Mouse (Mus musculus): ENCODE measurements around the gene Gstt4. TPM values are rescaled to one million over a fixed set of nuclear protein-coding genes. Genes with fewer than 3 reads are reported as not detected.
"Not testable (repeated sequence)": the region's sequence is repeated elsewhere in the genome, so short reads cannot be mapped to it uniquely, and the experiment has no call there.

Gstt4 gene
- polyA plus RNA-seq, 1 experiment from 2014 or later = not detected

GRCm38 (mm10) chr10:75779206-75780174 is 42.9 kb downstream of the Gstt4 start:
- no peak overlapping the region for H3K9ac ChIP-seq
- peaks cover 28% of the 10 kb centered on the region for H3K27me3 ChIP-seq (replicated peaks)
- H3K9me3 ChIP-seq = no peaks in the 10 kb centered on the region
- no peak overlapping the region for H3K4me2 ChIP-seq (replicated peaks)
- H3K36me3 ChIP-seq = no peaks in the 10 kb centered on the region
- no peak overlapping the region for H3K4me3 ChIP-seq
- 41% methylated on average over 15 of the region's 15 CpGs for WGBS
- peaks cover 5% of the 10 kb centered on the region; the same call in 1 of the 2 replicates for H3K4me1 ChIP-seq
- no peak for ATAC-seq (ENCODE audit: low FRiP score, low read depth)
- H3K27ac ChIP-seq = no peak overlapping the region

GRCm38 (mm10) chr10:75777885-75778284 is 44.5 kb downstream of the Gstt4 start:
- Histone ChIP-seq H3K9ac (no peak overlapping the region), H3K9me3 (no peaks in the 10 kb centered on the region), H3K4me3 (no peak overlapping the region), H3K27me3 (replicated peaks) (peaks cover 28% of the 10 kb centered on the region), H3K36me3 (no peaks in the 10 kb centered on the region), H3K4me2 (replicated peaks) (no peak overlapping the region), H3K4me1 (peaks cover 6% of the 10 kb centered on the region; the same call in 1 of the 2 replicates), H3K27ac (no peak overlapping the region)
- 74% methylated on average over 2 of the region's 2 CpGs for WGBS
- ATAC-seq (ENCODE audit: low FRiP score, low read depth) = no peak

GRCm38 (mm10) chr10:75776562-75776961 is 45.8 kb downstream of the Gstt4 start:
- Histone ChIP-seq H3K4me3 (no peak overlapping the region), H3K4me1 (peaks cover 15% of the 10 kb centered on the region; the same call in 1 of the 2 replicates), H3K9ac (no peak overlapping the region), H3K36me3 (no peaks in the 10 kb centered on the region), H3K9me3 (no peaks in the 10 kb centered on the region), H3K27me3 (replicated peaks) (peaks cover 23% of the 10 kb centered on the region), H3K4me2 (replicated peaks) (no peak overlapping the region), H3K27ac (no peak overlapping the region)
- WGBS = 86% methylated on average over 6 of the region's 6 CpGs
- ATAC-seq (ENCODE audit: low FRiP score, low read depth) = no peak

GRCm38 (mm10) chr10:75774587-75774986 is 47.8 kb downstream of the Gstt4 start:
- Histone ChIP-seq H3K4me2 (replicated peaks) (no peak overlapping the region), H3K27ac (no peak overlapping the region), H3K9me3 (no peaks in the 10 kb centered on the region), H3K9ac (no peak overlapping the region), H3K36me3 (no peaks in the 10 kb centered on the region), H3K4me1 (peaks cover 10% of the 10 kb centered on the region; the same call in 1 of the 2 replicates), H3K4me3 (no peak overlapping the region), H3K27me3 (replicated peaks) (peaks cover 5% of the 10 kb centered on the region; the same call in 1 of the 2 replicates)
- ATAC-seq (ENCODE audit: low FRiP score, low read depth) = no peak
- 92% methylated on average over 9 of the region's 9 CpGs for WGBS

- no peaks in the 10 kb centered on the region for H3K36me3 ChIP-seq
- H3K4me3 ChIP-seq = no peak overlapping the region
- no peaks in the 10 kb centered on the region for H3K9me3 ChIP-seq
- no peak overlapping the region for H3K4me2 ChIP-seq (replicated peaks)
- WGBS = 94% methylated on average over 5 of the region's 5 CpGs
- H3K27me3 ChIP-seq (replicated peaks) = 0 out of 2 replicates have a peak, but pooled peaks cover under 1% of the 10 kb centered on the region
- no peak overlapping the region for H3K27ac ChIP-seq
- peaks cover 10% of the 10 kb centered on the region; the same call in 1 of the 2 replicates for H3K4me1 ChIP-seq
- ATAC-seq (ENCODE audit: low FRiP score, low read depth) = no peak
- H3K9ac ChIP-seq = no peak overlapping the region
These were observed 48.2 kb downstream of the Gstt4 start for GRCm38 (mm10) chr10:75774102-75774501.

- Histone ChIP-seq H3K27ac (no peak within 1 kb of the TSS), H3K9me3 (no peaks in the 10 kb centered on the region), H3K9ac (peak within 1 kb of the TSS; percentile 62), H3K36me3 (no peaks in the 10 kb centered on the region), H3K4me2 (replicated peaks) (peak within 1 kb of the TSS; percentile 80), H3K4me1 (peaks cover 10% of the 10 kb centered on the region; the same call in 1 of the 2 replicates), H3K4me3 (peak within 1 kb of the TSS; percentile 52), H3K27me3 (replicated peaks) (no peaks in the 10 kb centered on the region)
- ATAC-seq (ENCODE audit: low FRiP score, low read depth) = peak; percentile 92
- under 1% methylated on average over 47 of the region's 47 CpGs for WGBS
These were observed 49.3 kb downstream of the Gstt4 start, which contains the start of gene Ddt for GRCm38 (mm10) chr10:75772795-75773664. Ddt (minus strand) TSS chr10:75773414.

- not testable (repeated sequence) for H3K9ac ChIP-seq; H3K4me2 ChIP-seq (replicated peaks); ATAC-seq (ENCODE audit: low FRiP score, low read depth); H3K27me3 ChIP-seq (replicated peaks); H3K9me3 ChIP-seq; H3K4me3 ChIP-seq; H3K27ac ChIP-seq; H3K36me3 ChIP-seq
- peaks cover 18% of the 10 kb centered on the region for H3K4me1 ChIP-seq
- WGBS = 55% methylated on average over 5 of the region's 5 CpGs
These were observed 54.6 kb downstream of the Gstt4 start for GRCm38 (mm10) chr10:75767756-75768155.

- Histone ChIP-seq H3K36me3 (no peaks in the 10 kb centered on the region), H3K27ac (no peak overlapping the region), H3K4me1 (peaks cover 16% of the 10 kb centered on the region), H3K9me3 (no peaks in the 10 kb centered on the region), H3K9ac (no peak overlapping the region), H3K27me3 (replicated peaks) (no peaks in the 10 kb centered on the region), H3K4me2 (replicated peaks) (no peak overlapping the region), H3K4me3 (no peak overlapping the region)
- WGBS = 92% methylated on average over 6 of the region's 6 CpGs
- ATAC-seq (ENCODE audit: low FRiP score, low read depth) = no peak
These were observed 55.5 kb downstream of the Gstt4 start for GRCm38 (mm10) chr10:75766856-75767255.

Other genes starting within 250 kb of the Gstt4 start
- gene Ggt5, start 233.2 kb downstream of the Gstt4 start, polyA plus RNA-seq (2016; fragmentation: Nextera tagmentation; extraction: Ambion mirVana) = 1.1 and 1.6 TPM in 2 replicates
- gene Susd2, start 178.5 kb downstream of the Gstt4 start, polyA plus RNA-seq (2016; fragmentation: Nextera tagmentation; extraction: Ambion mirVana) = 3.2 and 3.6 TPM in 2 replicates
- gene Cabin1, start 58.2 kb downstream of the Gstt4 start, polyA plus RNA-seq (2016; fragmentation: Nextera tagmentation; extraction: Ambion mirVana) = 37.2 and 42.4 TPM in 2 replicates
- 91.8 and 95.6 TPM in 2 replicates for gene Ddt, start 49.1 kb downstream of the Gstt4 start, polyA plus RNA-seq (2016; fragmentation: Nextera tagmentation; extraction: Ambion mirVana)
- not detected in 2 replicates for gene Gm20441, start 41.6 kb downstream of the Gstt4 start, polyA plus RNA-seq (2016; fragmentation: Nextera tagmentation; extraction: Ambion mirVana)
- 1.8 and 2.4 TPM in 2 replicates for gene Gstt3, start 41.1 kb downstream of the Gstt4 start, polyA plus RNA-seq (2016; fragmentation: Nextera tagmentation; extraction: Ambion mirVana)
- 2.1 and 4.2 TPM in 2 replicates for gene Gstt1, start 24.0 kb downstream of the Gstt4 start, polyA plus RNA-seq (2016; fragmentation: Nextera tagmentation; extraction: Ambion mirVana)
- 8.4 and 8.9 TPM in 2 replicates for gene Gstt2, start 14.9 kb upstream of the Gstt4 start, polyA plus RNA-seq (2016; fragmentation: Nextera tagmentation; extraction: Ambion mirVana)
- gene Mif, start 37.7 kb upstream of the Gstt4 start, polyA plus RNA-seq (2016; fragmentation: Nextera tagmentation; extraction: Ambion mirVana) = 1,568 and 1,704 TPM in 2 replicates
- gene Derl3, start 70.9 kb upstream of the Gstt4 start, polyA plus RNA-seq (2016; fragmentation: Nextera tagmentation; extraction: Ambion mirVana) = 2.7 TPM in 2 replicates
- 282 and 298 TPM in 2 replicates for gene Smarcb1, start 99.1 kb upstream of the Gstt4 start, polyA plus RNA-seq (2016; fragmentation: Nextera tagmentation; extraction: Ambion mirVana)
- 20.2 and 20.6 TPM in 2 replicates for gene Chchd10, start 110.6 kb upstream of the Gstt4 start, polyA plus RNA-seq (2016; fragmentation: Nextera tagmentation; extraction: Ambion mirVana)
- 45.4 and 51.2 TPM in 2 replicates for gene Mmp11, start 114.0 kb upstream of the Gstt4 start, polyA plus RNA-seq (2016; fragmentation: Nextera tagmentation; extraction: Ambion mirVana)
- 2.4 and 2.5 TPM in 2 replicates for gene Gm867, start 118.1 kb upstream of the Gstt4 start, polyA plus RNA-seq (2016; fragmentation: Nextera tagmentation; extraction: Ambion mirVana)
- 0.44 and 0.46 TPM in 2 replicates for gene Vpreb3, start 120.5 kb upstream of the Gstt4 start, polyA plus RNA-seq (2016; fragmentation: Nextera tagmentation; extraction: Ambion mirVana)
- not detected in 2 replicates for gene Gm5134, start 132.0 kb upstream of the Gstt4 start, polyA plus RNA-seq (2016; fragmentation: Nextera tagmentation; extraction: Ambion mirVana)
- gene Zfp280b, start 210.1 kb upstream of the Gstt4 start, polyA plus RNA-seq (2016; fragmentation: Nextera tagmentation; extraction: Ambion mirVana) = 17.6 and 19.5 TPM in 2 replicates